Mouse (Mus musculus) lung, postnatal 0 days (tissue): ENCODE data around the gene Tfip11. TPM values are rescaled to one million over a fixed set of nuclear protein-coding genes. Genes with fewer than 3 reads are reported as not detected.

ENCODE experiments used
- ATAC-seq: fragments of 200-750 bp; cut with Nextera tagmentation; 2 replicates; pipeline ENCODE4 v1.8.0; 2017; ENCODE audit warnings: moderate library complexity
- DNase-seq: peaks from one replicate; pipeline ENCODE4 v3.0.0-alpha.2; 2016; ENCODE audit warnings: low spot score
- H3K27ac ChIP-seq: fragments of 300-500 bp; sonication (generic); 2 replicates; pipeline ENCODE4 v1.5.1; 2014; ENCODE audit warnings: antibody characterized with exemption, mild to moderate bottlenecking, low read length, mixed read lengths
- H3K27me3 ChIP-seq: fragments of 300-500 bp; sonication (generic); replicated peaks from 2 replicates; pipeline ENCODE4 v1.6.1; 2014; ENCODE audit warnings: low read length, mixed read lengths; ENCODE audit not compliant: insufficient read depth
- H3K36me3 ChIP-seq: fragments of 300-500 bp; sonication (generic); 2 replicates; pipeline ENCODE4 v1.6.1; 2014; ENCODE audit warnings: low read length, mixed read lengths; ENCODE audit not compliant: insufficient read depth
- H3K4me1 ChIP-seq: fragments of 300-500 bp; sonication (generic); 2 replicates; pipeline ENCODE4 v1.6.1; 2014; ENCODE audit warnings: antibody characterized with exemption, low read depth, low read length, mixed read lengths; ENCODE audit not compliant: insufficient read depth
- H3K4me2 ChIP-seq: fragments of 300-500 bp; sonication (generic); replicated peaks from 2 replicates; pipeline ENCODE4 v1.6.1; 2014; ENCODE audit warnings: low read depth, mild to moderate bottlenecking, low read length, moderate library complexity, mixed read lengths
- H3K4me3 ChIP-seq: fragments of 300-500 bp; sonication (generic); 2 replicates; pipeline ENCODE4 v1.5.1; 2014; ENCODE audit warnings: low read depth, low read length
- H3K9ac ChIP-seq: fragments of 300-500 bp; sonication (generic); replicated peaks from 2 replicates; pipeline ENCODE4 v1.6.1; 2014; ENCODE audit warnings: low read depth, mild to moderate bottlenecking
- H3K9me3 ChIP-seq: fragments of 300-500 bp; sonication (generic); 2 replicates; pipeline ENCODE4 v1.6.1; 2016; ENCODE audit warnings: low read length, mixed read lengths
- CTCF ChIP-seq: IDR thresholded peaks from 2 replicates; pipeline ENCODE4 v1.5.1; 2016; ENCODE audit warnings: antibody characterized with exemption, mild to moderate bottlenecking
- EP300 ChIP-seq: IDR thresholded peaks from 2 replicates; pipeline ENCODE4 v1.6.1; 2016; ENCODE audit warnings: antibody characterized with exemption, mild to moderate bottlenecking, control low read depth
- WGBS: fragments of 180-500 bp; shearing (Covaris S2); extraction: QIAGEN DNeasy Blood & Tissue Kit; methylation state at CpG from one replicate; pipeline ENCODE4 v1.1.7; 2014; 5-methylcytosine and 5-hydroxymethylcytosine counted together
- polyA plus RNA-seq: library from polyadenylated mRNA; unstranded; fragments of >200 nt; fragmentation: Nextera tagmentation; extraction: Ambion mirVana; gene quantifications from 2 replicates; pipeline ENCODE4 v1.2.1, GENCODE M21; 2015

The Tfip11 gene
- polyA plus RNA-seq, 1 experiment from 2014 or later, result 16.0 TPM

DNA sequence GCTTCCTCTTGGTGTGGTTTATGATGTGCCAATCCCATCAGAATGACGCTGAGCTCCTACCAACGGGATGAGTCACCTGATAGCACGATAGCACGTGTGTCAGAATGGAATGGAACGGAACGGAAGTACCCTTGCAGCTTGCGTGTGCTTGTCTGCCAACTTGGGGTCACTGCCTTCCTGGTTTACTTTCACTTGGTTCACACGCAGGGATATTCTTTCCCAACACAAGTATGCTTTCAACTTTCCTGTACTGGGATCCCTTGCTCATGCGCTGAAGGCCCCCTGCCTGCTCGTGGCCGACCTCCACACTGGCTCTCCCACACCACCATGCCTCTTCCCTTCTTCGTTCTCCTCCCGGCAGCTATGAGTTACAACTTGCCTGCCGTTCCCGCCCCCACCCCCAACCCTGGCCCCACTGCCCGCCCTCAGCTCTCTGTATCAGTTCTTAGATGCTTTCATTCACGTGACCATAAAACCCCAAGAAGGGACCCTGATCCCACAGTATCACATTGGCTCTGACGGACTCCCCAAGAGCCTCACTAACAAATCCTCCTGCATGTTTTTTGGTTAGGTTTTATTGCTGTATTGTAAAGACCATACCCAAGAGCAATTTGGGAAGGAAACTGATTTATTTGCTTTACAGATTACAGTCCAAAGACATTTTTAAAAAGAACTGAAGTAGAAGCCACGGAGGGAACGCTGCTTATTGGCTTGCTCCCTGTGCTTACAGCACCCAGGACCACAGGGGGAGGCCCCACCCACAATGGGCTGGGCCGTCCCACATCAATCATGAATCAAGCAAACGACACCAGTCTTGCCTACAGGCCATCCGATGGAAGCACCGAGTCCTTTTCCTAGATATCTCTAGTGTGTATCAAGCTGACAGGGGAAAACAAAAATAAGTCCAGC lies 1.3 kb upstream of the Tfip11 start:
- TF ChIP-seq CTCF (no peak), EP300 (peak; percentile 48)
- 22% methylated on average over 24 of the region's 24 CpGs for WGBS
- peak; percentile 66 for ATAC-seq
- Histone ChIP-seq H3K36me3 (peaks cover 7% of the 10 kb centered on the region; the same call in 1 of the 2 replicates), H3K4me2 (peak overlapping the region; percentile 73), H3K4me1 (peaks cover 9% of the 10 kb centered on the region), H3K9me3 (no peaks in the 10 kb centered on the region), H3K27me3 (no peaks in the 10 kb centered on the region), H3K27ac (peak overlapping the region; percentile 82), H3K9ac (no peak overlapping the region), H3K4me3 (peak overlapping the region; percentile 23)
- peak; percentile 88 for DNase-seq

DNA sequence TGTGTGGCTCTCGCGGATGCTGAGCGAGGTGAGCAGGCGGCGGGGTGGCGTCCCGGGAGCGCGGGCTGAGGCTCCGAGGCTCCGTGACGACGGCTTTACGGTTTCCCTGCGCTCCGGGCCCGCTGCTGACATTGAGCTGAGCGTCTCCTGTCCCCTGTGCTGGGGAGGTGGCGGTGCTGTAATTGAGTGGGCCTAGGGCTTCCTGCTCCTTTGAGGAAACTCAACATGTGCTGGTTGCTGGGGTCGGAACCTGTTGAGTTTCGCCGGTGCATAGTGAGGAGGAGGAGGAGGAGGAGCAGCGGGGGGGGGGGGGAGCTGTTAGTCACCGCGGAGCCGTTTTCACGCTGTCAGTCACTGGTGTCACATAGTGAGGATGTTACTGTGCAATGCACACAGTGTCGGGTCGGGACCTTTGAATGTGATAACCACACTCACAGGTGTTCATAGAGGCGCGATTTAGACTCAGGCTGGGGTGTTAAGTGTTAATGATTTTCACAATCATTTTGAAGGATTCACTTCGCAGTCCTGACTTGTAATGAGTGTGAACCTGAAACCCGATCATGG lies 370 bp downstream of the Tfip11 start:
- H3K9me3 ChIP-seq, result no peaks in the 10 kb centered on the region
- DNase-seq (no peak), ATAC-seq (peak; percentile 31)
- H3K4me3 ChIP-seq, result peak overlapping the region; percentile 95
- H3K9ac ChIP-seq, result peak overlapping the region; percentile 80
- WGBS, result 1% methylated on average over 28 of the region's 33 CpGs
- no peak for TF ChIP-seq CTCF
- no peak for TF ChIP-seq EP300
- peaks cover 9% of the 10 kb centered on the region for H3K4me1 ChIP-seq
- peaks cover 22% of the 10 kb centered on the region for H3K36me3 ChIP-seq
- H3K4me2 ChIP-seq, result peak overlapping the region; percentile 73
- H3K27ac ChIP-seq, result peak overlapping the region; percentile 69
- no peaks in the 10 kb centered on the region for H3K27me3 ChIP-seq

DNA sequence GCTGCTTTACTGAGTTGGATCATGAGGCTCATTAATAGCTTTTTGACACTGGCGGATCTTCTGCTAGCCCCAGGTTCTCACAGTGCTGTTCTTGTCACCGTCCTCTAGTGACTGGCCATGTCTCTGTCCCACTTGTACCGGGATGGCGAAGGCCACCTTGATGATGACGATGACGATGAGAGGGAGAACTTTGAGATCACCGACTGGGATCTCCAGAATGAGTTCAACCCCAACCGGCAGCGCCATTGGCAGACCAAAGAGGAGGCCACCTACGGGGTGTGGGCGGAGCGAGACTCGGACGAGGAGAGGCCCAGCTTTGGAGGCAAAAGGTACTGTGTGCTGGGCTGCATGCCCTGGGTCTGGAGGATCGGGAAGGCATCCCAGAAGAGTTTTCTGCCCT lies 1.7 kb downstream of the Tfip11 start:
- H3K4me2 ChIP-seq, result no peak overlapping the region
- H3K36me3 ChIP-seq, result peaks cover 29% of the 10 kb centered on the region
- peaks cover 9% of the 10 kb centered on the region for H3K4me1 ChIP-seq
- no peaks in the 10 kb centered on the region for H3K9me3 ChIP-seq
- ATAC-seq (no peak), DNase-seq (no peak)
- H3K4me3 ChIP-seq, result no peak overlapping the region
- H3K27me3 ChIP-seq, result no peaks in the 10 kb centered on the region
- TF ChIP-seq EP300 (no peak), CTCF (no peak)
- H3K9ac ChIP-seq, result no peak overlapping the region
- no peak overlapping the region for H3K27ac ChIP-seq
- WGBS, result 94% methylated on average over 15 of the region's 15 CpGs

DNA sequence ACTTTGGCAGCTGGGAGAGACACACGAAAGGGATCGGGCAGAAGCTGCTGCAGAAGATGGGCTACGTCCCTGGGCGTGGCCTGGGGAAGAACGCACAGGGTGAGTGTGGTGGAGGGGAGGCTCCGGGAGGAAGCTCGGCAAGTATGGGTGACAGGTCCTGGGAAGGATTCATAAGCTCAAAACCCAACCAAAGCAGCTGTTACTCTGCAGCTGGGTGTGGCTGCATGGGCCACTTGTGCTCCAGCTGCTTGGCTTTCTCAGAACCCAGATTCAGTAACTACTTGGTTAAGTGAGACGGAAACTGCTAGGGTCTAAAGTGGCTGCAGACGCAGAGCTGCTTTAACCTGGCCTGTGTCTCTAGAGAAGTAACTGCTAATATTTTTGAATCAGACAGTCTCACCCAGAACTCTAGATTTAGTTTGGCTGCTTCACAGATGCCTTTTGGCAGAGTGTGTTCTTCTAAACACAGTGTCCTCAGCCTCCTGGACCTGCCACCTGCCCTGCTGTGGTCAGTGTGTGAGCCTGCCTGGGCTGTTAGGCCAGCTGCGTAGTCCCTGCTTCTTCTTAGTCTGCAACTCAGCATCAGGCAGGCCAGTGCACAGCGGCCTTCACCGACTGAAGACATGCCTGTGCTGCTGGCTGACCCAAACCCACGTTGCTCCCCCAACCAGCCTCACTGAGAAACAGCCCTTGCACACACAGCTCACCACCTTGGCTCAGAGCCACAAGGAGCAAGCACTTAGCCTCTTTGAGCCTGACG lies 3.8 kb downstream of the Tfip11 start:
- Histone ChIP-seq H3K4me2 (no peak overlapping the region), H3K36me3 (peaks cover 47% of the 10 kb centered on the region), H3K27ac (no peak overlapping the region), H3K27me3 (no peaks in the 10 kb centered on the region), H3K9ac (no peak overlapping the region), H3K4me1 (peaks cover 9% of the 10 kb centered on the region), H3K4me3 (no peak overlapping the region), H3K9me3 (no peaks in the 10 kb centered on the region)
- DNase-seq (no peak), ATAC-seq (no peak)
- WGBS, result 90% methylated on average over 14 of the region's 14 CpGs
- TF ChIP-seq CTCF (no peak), EP300 (no peak)

DNA sequence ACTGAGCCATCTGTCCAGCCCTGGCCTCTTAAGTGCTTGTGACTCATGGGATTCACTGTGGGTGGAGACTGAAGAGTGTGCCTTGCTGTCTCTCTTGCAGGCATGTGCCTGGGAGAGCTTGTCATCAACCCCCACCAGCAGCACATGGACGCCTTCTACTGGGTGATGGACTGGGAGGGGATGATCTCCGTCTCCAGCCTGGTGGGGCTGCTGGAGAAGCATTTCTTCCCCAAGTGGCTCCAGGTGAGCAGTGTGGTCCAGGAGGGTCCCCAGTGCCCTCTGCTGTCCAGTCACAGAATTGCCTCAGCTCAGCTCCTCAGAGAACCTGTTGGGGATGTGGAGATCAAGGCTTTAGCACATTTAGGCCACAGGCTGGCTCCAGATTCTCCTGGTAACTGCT lies 9.3 kb downstream of the Tfip11 start:
- no peak for TF ChIP-seq EP300
- peak; percentile 79 for TF ChIP-seq CTCF
- Histone ChIP-seq H3K4me1 (no peaks in the 10 kb centered on the region), H3K27ac (no peak overlapping the region), H3K9ac (no peak overlapping the region), H3K4me3 (no peak overlapping the region), H3K4me2 (no peak overlapping the region), H3K27me3 (no peaks in the 10 kb centered on the region), H3K9me3 (no peaks in the 10 kb centered on the region), H3K36me3 (peaks cover 58% of the 10 kb centered on the region)
- DNase-seq, result peak; percentile 30
- ATAC-seq, result peak; percentile 54
- 6% methylated on average over 2 of the region's 2 CpGs for WGBS

DNA sequence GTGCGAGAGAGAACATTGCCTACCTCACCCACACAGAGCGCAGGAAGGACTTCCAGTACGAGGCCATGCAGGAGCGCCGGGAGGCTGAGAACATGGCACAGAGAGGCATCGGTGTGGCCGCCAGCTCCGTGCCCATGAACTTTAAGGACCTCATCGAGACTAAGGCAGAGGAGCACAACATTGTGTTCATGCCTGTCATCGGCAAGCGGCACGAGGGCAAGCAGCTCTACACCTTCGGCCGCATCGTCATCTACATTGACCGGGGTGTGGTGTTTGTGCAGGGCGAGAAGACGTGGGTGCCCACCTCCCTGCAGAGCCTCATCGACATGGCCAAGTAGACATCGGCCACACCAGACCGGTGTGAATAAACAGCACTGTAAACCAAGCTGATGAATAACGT lies 10.8 kb downstream of the Tfip11 start:
- peaks cover 45% of the 10 kb centered on the region for H3K36me3 ChIP-seq
- H3K27me3 ChIP-seq, result no peaks in the 10 kb centered on the region
- H3K27ac ChIP-seq, result no peak overlapping the region
- ATAC-seq, result no peak
- no peak for DNase-seq
- no peak overlapping the region for H3K4me3 ChIP-seq
- H3K9me3 ChIP-seq, result no peaks in the 10 kb centered on the region
- 89% methylated on average over 22 of the region's 22 CpGs for WGBS
- H3K9ac ChIP-seq, result no peak overlapping the region
- no peaks in the 10 kb centered on the region for H3K4me1 ChIP-seq
- no peak overlapping the region for H3K4me2 ChIP-seq
- TF ChIP-seq EP300 (no peak), CTCF (no peak)
